Mouse (Mus musculus): Measurements from ENCODE around the gene Zbtb8os.

Zbtb8os gene

DNA sequence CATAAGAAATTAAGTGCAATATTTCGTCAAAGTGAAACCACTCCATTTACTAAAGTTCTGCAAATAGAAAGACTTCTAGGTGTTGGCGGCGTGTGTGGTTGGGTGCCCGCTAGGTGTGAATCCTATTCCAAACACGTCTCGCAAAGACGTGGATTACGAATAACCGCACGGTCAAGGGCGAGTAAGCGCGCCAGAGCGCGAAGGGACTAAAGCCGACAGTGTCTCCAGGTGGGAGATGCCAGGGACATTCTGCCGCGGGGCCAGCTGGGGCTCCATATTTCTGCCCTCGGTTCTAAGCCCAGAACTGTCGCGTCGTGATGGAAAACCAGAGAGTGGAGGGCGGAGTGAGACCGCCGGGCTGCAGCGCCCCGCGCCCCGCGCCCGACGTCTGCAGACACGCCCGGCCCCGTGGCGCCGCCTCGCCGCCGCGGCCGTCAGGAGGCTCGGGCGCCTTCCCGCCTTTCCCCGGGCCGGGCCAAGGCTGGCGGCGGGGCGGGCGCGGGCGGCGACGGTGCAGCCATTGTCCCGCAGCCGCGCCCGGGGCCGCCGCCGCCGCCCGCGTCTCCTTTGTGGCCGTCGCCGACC is 41.6 kb downstream of the Zbtb8os start:
- DNase-seq (ENCODE audit: low spot score): no peak

DNA sequence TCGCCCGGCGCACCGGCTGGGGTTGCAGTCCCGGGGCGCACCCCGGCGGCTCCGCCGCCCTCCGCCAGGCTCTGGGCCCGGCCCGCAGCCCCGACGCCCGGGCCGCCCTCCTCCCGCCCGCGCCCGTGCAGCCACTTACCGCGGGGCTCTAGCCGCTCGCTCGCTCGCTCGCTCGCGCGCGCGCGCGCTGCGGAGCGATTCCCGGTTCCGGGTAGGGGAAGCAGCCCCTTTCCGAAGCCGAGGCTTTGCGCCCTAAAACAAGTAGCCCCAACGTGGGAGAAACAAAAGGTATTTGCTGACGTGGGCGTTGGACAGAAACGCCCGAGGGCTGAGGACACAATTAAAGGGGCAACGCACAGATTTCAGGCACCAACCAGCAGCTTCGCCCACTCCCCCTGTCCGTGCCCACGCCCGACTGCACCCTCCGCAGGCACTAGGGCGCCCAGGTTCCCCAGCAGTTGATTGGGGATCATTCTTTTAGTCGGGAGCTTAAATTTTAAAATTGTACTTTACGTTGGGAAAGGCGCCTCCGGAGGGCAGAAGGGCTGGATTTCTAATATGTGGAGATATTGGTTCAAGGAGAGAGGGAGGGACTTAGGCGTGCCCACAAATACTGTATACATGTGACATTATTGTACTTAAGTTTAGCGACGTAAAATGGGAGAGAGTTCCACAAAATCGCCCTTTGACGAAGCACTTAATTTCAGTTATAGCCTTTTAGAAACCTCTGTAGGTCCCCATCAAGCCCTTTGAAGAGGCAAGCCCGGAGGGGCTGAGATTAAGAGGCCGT is 42.3 kb downstream of the Zbtb8os start, which contains the start of gene Zbtb8a:
Zbtb8a (minus strand) TSS at position 516 of the 790 bp plus-strand sequence.
- peak; percentile 2 for DNase-seq (ENCODE audit: low spot score)

DNA sequence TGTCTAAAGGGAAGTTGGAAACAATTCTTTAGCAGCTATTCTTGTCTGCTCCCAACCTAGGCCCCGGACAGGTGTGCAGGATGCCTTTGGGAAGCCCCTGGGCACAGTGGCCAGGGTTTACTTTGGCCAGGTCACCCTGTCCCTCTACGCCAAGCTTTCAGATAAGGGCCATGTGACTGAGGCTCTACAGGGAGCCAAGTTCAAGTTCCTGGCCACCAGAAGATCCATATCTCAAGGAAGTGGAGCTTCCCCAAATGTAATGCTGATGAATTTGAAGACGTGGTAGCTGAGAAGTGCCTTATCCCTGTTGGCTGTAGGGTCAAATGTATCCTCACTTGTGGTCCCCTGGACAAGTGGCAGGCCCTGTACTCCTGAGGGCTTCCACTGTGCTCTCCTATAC is 44.3 kb downstream of the Zbtb8os start:
- no peak for DNase-seq (ENCODE audit: low spot score)

DNA sequence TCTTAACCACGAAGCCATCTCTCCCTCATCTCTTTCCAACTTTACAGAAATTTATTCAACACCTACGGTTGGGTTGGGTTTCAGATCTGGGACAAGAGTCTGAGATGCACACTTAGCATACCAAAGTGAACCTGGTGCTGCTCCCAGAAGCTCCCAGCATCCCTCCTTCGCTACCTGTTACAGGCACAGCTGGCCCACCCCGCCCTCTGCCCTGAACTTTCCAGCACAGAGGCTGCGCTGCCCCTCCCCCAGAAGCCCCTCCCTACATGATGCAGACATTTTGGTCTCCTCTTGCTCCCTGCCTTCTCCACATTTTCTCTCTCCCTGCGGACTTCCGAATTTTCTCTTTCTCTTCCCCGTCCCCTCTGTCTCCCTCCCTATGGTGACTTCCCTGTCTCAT is 45.7 kb downstream of the Zbtb8os start:
- no peak for DNase-seq (ENCODE audit: low spot score)

DNA sequence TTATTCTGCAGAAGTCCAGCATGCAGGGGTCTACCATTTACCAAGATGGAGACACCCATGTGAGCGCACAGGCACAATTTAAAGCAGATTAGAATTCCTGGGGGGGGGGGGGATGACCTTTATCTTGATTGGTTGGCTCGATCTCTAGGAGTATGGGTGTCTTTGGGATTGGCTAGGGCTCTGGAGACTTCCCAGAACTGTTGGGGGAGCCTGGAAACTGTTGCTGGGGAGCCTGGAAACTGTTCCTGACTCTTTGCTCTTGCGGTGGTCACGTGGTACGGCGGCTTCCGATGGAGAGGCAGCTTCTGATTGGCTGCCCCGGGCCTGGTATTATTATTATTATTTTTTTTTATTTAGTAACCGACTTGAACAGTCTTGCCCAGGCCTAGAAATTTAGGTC is 46.5 kb downstream of the Zbtb8os start:
- no peak for DNase-seq (ENCODE audit: low spot score)

DNA sequence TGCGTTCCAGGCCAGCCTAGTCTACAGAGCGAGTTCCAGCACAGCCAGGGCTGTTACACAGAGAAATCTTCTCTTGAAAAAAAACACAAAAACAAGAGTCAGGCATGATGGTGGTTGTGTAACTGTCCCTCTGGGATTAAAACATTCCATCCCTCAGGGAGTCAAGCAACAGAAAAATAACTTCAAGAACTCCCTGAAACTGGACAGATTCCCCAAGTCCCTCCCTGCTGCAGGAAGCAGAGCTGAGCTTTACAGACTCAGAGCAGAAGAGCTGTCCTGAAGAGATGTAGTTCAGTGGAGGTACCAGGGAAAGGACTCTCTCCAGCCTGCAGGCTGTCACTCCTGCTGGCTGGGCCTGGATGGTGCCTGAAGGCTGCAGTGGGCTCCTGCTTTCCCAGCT is 47.0 kb downstream of the Zbtb8os start:
- no peak for DNase-seq (ENCODE audit: low spot score)

DNA sequence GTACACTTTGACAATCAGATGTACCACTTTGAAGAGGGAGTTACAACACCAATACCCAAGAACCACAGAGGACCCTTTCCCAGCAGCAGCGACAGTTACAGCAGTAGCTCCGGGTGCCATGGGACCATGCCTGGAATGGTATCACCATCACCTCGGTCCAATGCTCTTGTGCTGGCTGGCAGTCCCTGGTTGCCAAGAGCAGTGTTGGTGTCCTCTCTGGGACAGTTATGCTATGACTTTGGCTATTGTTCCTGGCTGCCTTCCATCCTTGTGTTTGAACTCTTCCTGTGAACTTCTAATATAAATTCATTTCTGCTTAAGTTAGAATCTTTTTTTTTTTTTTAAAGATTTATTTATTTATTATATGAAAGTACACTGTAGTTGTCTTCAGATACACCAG is 48.1 kb downstream of the Zbtb8os start:
- DNase-seq (ENCODE audit: low spot score): no peak

DNA sequence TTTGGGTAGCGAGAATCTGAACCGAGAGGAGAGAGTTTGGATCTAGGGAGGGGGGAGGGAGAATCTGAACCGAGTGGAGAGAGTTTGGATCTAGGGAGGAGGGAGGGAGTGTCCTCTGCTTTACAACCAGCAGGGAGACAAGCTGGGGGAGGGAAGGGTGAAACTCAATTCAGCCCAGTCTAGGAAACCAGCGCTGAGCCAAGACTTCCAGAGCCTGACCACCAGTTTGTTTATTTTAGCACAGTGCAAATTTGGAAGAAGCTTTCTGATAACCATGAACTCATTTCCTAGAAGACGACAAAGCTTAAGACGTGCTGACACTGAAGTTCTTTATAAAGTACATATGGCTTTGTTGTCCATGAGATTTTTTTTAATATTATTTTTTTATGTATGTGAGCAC is 48.9 kb downstream of the Zbtb8os start:
- no peak for DNase-seq (ENCODE audit: low spot score)

DNA sequence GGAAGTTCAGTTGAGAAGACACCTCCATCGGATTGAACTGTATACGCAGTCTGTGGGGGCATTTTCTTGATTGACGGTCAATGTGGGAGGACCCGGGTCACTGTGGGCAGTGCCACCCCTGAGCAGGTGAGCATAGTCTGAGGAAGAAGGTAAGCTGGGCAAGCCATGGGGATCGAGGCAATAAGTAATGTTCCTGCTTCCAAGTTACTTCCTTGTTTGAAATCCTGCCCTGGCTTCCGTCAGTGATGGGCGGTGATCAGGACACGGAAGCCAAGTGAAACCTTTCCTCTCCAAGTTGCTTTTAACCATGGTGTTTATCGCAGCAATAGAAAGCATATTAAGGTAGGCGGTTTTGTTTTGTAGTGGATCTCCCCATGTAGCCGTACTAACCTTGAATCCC is 50.2 kb downstream of the Zbtb8os start:
- no peak for DNase-seq (ENCODE audit: low spot score)

DNA sequence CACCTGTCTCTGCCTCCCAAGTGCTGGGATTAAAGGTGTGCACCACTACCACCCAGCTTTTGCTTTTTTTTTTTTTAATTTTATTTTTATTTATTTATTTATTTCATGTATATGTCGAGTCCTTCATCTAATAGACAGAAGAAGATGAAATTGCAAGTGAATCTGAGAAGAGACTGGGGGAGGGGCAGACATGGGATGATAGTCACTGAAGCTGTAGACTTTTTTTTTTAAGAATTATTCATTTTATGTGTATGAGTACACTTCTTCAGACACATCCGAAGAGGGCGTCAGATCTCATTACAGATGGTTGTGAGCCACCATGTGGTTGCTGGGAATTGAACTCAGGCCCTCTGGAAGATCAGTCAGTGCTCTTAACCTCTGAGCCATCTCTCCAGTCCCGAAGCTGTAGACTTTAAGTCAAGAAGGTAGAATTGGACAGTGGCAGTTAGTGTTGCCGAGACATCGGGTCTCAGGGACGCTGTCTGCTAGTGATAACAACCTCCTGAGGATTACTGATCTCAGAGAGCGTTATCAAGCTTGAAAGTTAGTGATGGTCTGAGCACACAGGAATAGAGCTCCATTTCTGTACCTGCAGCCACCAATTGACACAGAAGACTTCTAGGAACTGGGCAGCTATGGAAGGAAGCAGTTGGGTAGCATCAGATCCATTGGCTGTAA is 50.9 kb downstream of the Zbtb8os start:
- DNase-seq (ENCODE audit: low spot score): no peak

DNA sequence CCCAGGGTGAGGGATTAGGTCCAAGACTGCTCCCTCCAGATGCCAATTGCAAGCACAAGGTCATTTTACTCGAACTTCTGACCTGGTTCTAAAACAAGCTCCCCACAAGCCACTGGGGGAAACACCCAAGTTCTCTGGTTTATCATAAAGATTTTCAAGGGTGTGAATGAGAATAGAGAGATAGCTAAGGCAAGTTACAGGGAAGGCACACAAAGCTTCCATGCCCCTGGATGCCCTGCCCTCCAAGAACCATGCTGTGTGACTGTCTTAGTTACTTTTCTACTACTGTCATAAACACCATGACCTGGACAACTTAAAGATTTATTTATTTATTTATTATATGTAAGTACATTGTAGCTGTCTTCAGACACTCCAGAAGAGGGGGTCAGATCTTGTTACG is 51.5 kb downstream of the Zbtb8os start:
- no peak for DNase-seq (ENCODE audit: low spot score)

DNA sequence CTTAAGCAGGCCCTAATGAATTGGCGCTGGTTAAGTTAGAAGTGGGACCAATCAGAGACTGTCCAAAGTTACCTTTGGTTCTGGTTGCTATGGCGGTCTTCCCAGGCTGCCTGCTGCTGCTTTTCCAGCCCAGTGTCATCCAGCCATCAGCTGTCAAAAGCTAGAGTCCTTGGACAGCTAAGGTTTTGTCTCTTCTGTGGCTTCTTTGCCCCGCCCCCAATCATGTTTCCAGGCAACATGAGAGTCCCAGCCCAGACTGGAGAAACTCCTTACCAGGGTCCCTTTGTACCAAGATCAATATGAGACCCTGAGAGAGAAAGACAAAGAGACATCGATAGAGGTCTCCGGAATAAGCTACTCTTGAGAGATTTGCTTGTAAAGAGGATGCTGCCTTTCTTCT is 52.9 kb downstream of the Zbtb8os start:
- no peak for DNase-seq (ENCODE audit: low spot score)

DNA sequence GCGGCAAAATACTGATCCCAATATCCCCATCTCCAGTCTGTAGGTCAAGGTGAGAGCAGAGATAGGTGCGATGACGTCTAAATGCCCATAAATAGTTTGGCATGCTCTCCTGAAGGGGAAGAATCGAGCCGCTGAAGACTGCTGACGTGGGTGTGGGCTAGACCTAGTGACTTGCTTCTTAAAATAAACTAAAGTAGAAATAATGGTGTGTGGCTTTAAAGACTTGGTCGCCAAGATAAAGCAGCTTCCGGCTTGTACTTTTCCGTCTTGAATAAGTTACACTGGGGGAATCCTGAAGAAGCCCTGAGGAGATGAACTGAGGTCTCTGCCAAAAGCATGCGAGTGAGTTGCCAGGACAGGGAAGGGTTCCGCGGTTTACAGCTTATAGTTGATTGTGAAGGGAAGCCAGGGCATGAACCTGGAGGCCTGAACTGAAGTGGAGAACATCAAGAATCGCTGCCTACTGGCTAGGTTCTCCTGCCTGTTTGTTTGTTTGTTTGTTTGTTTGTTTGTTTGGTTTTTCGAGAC is 54.8 kb downstream of the Zbtb8os start:
- DNase-seq (ENCODE audit: low spot score): no peak

DNA sequence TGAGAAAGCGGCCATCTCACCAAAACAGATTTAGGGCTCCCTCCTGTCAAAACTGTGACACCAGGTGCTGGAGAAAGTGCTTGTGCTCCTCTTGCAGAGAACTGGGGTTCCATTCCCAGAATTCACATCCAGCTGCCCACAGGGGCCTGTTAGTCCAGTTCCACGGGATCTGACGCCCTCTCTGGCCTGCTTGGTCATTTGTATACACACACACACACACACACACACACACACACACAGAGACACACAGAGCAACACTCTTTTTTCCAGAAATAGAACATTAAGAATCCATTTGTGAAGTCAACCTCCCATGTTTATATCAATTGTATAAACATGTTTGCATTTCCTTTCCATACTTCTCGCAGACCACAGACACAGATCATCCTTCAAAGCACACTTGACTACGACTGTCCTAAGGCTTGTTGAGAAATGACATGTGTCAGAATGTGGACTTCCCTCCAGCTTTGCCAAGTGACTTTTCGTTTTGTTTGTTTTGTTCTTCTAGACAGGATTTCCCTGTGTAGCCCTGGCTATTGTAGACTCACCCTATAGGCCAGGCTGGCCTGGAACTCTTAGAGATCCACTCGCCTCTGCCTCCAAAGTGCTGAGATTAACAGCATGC is 55.6 kb downstream of the Zbtb8os start:
- DNase-seq (ENCODE audit: low spot score): no peak

DNA sequence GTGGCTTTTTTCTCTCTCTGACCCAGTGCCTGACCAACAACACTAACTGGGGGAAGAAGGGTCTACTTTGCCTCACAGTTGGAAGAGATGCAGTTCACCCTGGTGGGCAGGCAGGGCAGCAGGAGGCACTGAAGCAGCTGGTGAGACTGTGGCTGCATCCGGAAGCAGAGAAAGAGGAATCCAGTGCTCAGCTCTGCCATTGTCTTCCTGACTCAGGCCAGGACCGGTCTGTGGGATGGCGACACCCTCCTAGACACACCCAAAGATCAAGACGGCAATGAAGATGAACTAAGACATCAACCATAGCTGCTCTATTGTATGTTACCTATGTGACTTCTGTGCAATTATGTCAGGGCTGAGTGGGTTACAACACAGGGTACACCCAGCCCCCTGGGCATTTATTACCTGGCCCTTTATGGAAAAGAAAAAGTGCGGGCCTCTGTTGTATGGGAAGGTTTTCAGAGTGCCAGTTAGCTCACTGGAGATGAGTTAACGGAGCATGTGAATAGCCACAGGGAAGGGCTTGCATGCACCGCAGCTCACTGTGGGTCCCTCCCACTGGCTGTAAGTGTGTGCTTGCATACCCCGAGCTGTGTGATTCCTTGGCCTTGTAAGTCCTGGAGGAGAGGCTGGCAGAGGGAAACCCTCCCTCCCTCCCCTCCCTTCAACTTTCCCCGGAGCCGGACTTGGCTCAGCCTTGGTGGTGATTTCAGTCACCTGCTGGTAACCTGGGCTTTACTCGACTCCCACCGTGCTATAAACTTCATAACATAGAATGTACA is 58.8 kb downstream of the Zbtb8os start:
- no peak for DNase-seq (ENCODE audit: low spot score)

DNA sequence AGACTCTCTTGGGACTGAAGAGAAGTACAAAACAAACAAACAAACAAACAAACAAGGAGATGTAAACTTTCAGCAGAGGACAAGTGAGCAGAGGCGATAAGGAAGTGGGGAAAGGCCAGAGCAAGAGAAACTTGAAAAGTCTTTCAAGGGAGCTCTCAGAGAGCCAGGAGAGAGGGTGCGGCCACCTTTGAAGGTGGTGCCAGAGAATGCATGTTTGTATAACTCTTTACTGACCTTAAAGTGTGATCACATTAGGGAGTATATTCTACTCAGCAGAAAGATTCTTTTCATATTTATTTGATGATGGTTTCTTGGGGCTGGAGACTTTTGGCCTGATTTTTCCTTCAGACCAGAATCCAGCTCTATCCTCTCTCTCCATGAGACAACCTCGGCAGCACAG is 61.5 kb downstream of the Zbtb8os start:
- DNase-seq (ENCODE audit: low spot score): no peak

DNA sequence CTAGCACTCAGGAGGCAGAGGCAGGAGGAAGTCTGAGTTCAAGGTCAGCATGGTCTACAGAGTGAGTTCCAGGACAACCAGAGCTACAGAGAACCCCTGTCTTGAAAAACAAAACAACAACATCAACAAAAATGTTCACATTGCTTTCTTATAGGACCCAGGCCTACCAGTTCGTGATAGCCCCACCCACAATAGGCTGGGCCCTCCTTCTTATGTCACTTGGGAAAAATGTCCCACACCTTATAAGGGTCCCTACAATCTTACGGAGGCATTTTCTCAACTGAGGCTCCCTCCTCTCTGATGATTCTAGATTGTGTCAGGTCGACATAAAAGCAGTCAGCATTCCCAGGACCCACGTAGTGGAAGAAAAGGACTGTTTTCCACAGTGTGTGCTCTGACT is 64.3 kb downstream of the Zbtb8os start:
- DNase-seq (ENCODE audit: low spot score): no peak
